In genomic region chr4:153175077-153175476, GRCm38 (mm10) we compare ENCODE assay signal across 12 mouse cellular contexts.
"Had no signal": no experiment of that assay in that cellular context is flagged by ENCODE, and none has a peak within 500 bp of the region (broad histone marks: within the 10 kb centered on the region; RNA-seq: fewer than 3 reads in every experiment).

No protein-coding gene starts in this region.

- H3K27ac ChIP-seq: hindbrain, embryonic 14.5 days; liver, embryonic 13.5 days; lung, embryonic 15.5 days; macrophage; midbrain, embryonic 12.5 days; neural tube, embryonic 13.5 days had no signal

- H3K9me3 ChIP-seq: lung, embryonic 15.5 days had no signal

- H3K4me3 ChIP-seq: liver, embryonic 13.5 days; lung, embryonic 15.5 days; midbrain, embryonic 12.5 days; neural tube, embryonic 13.5 days had no signal

- H3K4me1 ChIP-seq: liver, embryonic 13.5 days; lung, embryonic 15.5 days; megakaryocyte, embryonic 14.5 days; midbrain, embryonic 12.5 days had no signal

- H3K36me3 ChIP-seq: liver, embryonic 13.5 days; lung, embryonic 15.5 days; midbrain, embryonic 12.5 days; neural tube, embryonic 13.5 days had no signal

- H3K9ac ChIP-seq: hindbrain, embryonic 14.5 days; liver, embryonic 13.5 days; liver, postnatal 0 days; lung, embryonic 15.5 days; midbrain, embryonic 12.5 days; neural tube, embryonic 13.5 days had no signal

- H3K27me3 ChIP-seq: liver, embryonic 13.5 days; lung, embryonic 15.5 days; megakaryocyte, embryonic 14.5 days; neural tube, embryonic 13.5 days had no signal

- ATAC-seq: liver, postnatal 0 days; midbrain, embryonic 16.5 days had no signal

- H3K4me2 ChIP-seq: hindbrain, embryonic 14.5 days; liver, embryonic 13.5 days; lung, embryonic 15.5 days; midbrain, embryonic 12.5 days; neural tube, embryonic 13.5 days had no signal

- DNase-seq: liver, embryonic 13.5 days; spleen, adult 18-20 months; thymus, adult 18-20 months; thymus, postnatal 14 days had no signal
